Mouse (Mus musculus): ENCODE measurements around the gene Irgm2.
"Not testable (repeated sequence)": the region's sequence is repeated elsewhere in the genome, so short reads cannot be mapped to it uniquely, and the experiment has no call there.

Irgm2 gene

DNA sequence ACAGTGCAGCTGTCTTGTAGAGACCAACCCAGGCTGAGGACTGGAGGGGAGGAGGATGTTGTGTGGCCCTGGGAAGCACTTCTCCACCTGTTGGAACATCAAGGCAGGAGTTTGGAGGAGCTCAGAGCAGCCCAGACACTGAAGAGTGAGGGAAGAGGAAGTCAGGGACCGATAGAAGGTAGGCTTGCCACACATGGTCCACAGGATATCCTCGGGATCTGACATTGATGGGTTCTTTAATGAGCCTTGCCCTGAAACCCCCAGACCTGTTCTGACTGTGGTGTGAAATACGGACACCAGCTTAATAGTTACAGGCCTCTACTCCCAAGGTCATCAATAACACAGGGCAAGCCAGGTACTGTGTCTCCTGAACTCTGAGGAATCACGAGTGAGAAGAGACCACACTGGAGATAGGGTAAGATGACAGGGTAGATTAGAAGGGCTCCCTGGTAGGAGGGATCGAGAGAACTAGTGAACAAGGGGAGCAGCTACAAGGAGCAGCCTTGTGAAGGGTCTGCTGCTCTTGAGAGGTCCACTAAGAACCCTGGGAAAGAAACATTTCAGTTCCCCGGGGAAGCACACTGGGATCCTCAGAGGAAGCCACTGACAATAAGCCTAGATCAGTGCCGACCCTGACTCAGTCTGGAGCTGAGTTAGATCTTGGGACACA is 14.4 kb downstream of the Irgm2 start:
- no peak for DNase-seq (ENCODE audit: low spot score in 2 of 2)

DNA sequence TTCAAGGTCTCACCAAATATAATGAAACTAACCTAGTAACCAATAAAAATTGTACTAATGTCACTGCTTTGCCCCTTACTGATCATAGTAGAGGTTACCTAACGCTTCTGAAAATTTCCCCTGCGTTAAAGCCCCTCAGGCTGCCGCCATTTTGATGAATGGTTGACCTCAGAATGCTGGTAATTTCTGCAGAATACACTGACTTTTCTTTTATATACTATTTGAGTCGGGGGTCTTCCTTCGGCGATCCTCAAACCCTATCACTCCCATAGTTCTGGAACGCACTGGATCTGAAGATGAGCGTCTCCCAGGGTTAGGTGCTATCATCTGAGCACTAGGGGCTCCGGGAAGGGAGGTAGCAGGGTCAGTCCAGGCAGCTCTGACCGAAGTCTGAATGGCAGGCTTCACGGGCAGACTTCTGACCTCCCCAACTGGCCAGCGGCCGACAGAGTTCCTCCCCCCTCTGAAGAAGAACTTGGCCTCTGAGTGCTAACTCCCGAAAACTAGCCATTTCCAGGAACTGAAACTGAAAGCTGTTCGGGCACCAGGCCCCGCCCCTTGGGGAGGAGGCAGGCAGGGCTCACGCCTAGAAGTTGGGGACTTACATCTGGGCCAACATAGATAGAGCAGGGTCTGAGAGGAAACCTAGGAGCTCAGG is 15.1 kb downstream of the Irgm2 start:
- peak; percentile 47 to 70 for DNase-seq (ENCODE audit: low spot score in 2 of 2)

GRCm38 (mm10) chr11:58215049-58215430 is 15.6 kb downstream of the Irgm2 start:
- DNase-seq (ENCODE audit: low spot score in 2 of 2): not testable (repeated sequence)

DNA sequence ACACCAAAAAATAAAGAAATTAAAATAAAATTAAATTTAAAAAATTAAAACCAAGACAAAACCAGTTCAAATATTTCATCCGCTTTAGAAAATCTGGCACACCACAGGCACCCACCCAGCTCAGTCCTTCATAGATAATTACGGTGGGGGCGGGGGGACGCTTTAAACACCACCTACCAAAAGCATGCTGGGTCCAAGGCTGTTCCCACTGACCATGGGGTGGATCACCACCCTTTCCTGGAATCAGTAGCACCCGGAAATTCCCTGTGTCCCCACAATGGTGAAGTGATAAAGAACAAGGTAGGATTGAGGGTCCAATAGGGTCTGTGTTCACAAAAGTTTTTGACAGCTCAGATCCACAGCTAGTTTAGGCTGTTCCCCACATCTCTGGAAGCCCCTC is 16.4 kb downstream of the Irgm2 start:
- DNase-seq (ENCODE audit: low spot score in 2 of 2): no peak

GRCm38 (mm10) chr11:58216823-58217222 is 17.4 kb downstream of the Irgm2 start:
- DNase-seq (ENCODE audit: low spot score in 2 of 2): no peak

- no peak for DNase-seq (ENCODE audit: low spot score in 2 of 2)
These were observed 24.3 kb downstream of the Irgm2 start for GRCm38 (mm10) chr11:58223751-58224150.

- peak in 1 of 2 experiments; percentile 13 for DNase-seq (ENCODE audit: low spot score in 2 of 2)
These were observed 24.9 kb downstream of the Irgm2 start for GRCm38 (mm10) chr11:58224313-58224712.

GRCm38 (mm10) chr11:58224872-58225271 is 25.5 kb downstream of the Irgm2 start:
- DNase-seq (ENCODE audit: low spot score in 2 of 2): not testable (repeated sequence)

DNA sequence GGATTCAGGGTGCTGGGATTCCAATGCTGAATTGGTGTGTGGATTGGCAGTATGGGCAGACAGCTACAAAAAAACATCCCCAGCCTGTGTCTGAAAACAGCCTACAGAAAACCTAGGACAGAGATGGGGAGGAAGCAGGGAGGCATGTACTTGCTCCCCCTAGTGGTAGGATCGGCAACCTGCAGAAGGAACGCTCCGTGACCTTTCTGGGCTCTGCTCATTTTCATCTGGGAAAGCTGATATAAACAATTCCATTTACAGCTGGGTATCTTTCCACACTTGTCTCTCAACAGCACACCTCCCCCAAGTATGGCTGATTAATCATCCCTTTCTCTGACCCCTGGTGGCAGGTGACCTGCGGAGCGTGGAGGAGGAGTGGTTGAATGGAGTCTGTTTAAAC is 26.2 kb downstream of the Irgm2 start:
- DNase-seq (ENCODE audit: low spot score in 2 of 2): peak in 1 of 2 experiments; percentile 53

DNA sequence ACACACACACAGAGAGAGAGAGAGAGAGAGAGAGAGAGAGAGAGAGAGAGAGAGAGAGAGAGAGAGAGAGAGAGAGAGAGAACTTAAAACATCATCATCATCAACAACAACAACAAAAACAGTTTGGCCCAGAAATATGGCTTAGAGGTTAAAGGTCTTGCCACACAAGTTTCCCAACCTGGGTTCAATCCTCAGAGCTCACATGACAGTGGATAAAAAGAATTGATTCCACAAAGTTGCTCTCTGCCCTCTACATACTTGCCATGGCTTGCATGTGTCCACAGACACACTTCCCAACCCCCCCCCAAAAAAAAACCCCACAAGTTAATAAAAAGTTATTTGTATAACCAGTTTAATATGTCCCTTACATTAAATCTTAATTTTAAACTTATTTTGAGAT is 27.0 kb downstream of the Irgm2 start:
- no peak for DNase-seq (ENCODE audit: low spot score in 2 of 2)

GRCm38 (mm10) chr11:58228021-58228420 is 28.6 kb downstream of the Irgm2 start:
- not testable (repeated sequence) for DNase-seq (ENCODE audit: low spot score in 2 of 2)

- no peak for DNase-seq (ENCODE audit: low spot score in 2 of 2)
These were observed 31.0 kb downstream of the Irgm2 start for GRCm38 (mm10) chr11:58230396-58230910.

GRCm38 (mm10) chr11:58231156-58231555 is 31.7 kb downstream of the Irgm2 start:
- no peak for DNase-seq (ENCODE audit: low spot score in 2 of 2)

DNA sequence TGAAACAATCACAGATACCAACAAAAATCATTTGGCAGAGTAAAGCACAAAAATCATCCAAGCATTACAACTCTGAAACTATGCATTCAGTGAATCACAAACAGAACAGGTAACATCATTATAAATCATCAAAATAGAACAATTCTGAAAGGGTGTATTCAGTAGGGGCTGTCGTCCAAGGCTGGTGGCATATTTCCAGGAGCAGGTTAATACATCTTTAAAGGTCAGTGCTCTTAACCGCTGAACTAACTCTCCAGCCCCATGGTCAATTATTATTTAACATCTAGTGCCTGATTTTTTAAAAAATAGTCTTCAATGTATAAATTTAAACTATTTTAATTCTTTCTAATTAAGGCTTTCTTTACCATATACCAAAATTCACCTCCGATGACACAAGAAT is 35.1 kb downstream of the Irgm2 start:
- DNase-seq (ENCODE audit: low spot score in 2 of 2): not testable (repeated sequence)

- no peak for DNase-seq (ENCODE audit: low spot score in 2 of 2)
These were observed 35.7 kb downstream of the Irgm2 start for GRCm38 (mm10) chr11:58235152-58235551.

GRCm38 (mm10) chr11:58238840-58239791 is 39.7 kb downstream of the Irgm2 start:
- DNase-seq (ENCODE audit: low spot score in 2 of 2): no peak

DNA sequence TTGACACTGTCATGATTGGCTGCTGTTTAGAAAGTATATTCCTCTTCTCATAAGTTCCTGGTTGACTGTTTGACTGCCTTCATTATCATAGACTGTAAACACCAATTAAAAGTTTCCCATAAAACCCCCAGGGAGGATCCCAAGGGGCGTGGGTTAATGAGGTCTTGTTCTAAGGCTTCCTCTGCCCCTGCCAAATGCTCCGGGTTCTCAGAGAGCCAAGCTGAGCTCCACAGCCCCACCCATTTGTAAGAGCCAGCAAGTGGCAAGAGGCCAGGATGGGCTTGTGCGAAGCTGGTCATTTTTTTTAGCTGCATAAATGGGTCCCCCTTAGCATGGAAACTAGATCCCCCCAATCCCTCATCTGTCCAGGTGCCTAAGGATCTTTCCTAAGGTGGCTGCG is 47.9 kb downstream of the Irgm2 start:
- DNase-seq (ENCODE audit: low spot score in 2 of 2): no peak

GRCm38 (mm10) chr11:58249203-58249981 is 50.0 kb downstream of the Irgm2 start:
- DNase-seq (ENCODE audit: low spot score in 2 of 2): no peak

DNA sequence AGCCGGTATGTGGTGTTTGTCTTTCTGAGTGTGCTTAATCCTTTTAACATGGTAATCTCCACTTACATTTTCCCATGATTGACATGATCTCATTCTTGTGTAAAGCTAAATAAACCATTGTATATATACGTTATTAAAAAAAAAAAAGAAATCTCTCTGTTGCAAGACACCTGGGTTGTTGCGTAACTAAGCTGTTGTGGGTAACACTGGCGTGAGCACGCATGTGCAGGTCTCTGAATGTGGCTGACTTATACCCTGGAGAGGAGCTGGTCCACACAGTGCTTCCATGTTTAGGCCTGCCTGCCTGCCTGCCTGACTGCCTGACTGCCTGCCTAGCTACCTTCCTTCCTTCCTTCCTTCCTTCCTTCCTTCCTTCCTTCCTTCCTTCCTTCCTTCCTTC is 51.1 kb downstream of the Irgm2 start:
- DNase-seq (ENCODE audit: low spot score in 2 of 2): no peak

GRCm38 (mm10) chr11:58254411-58254810 is 55.0 kb downstream of the Irgm2 start:
- no peak for DNase-seq (ENCODE audit: low spot score in 2 of 2)

DNA sequence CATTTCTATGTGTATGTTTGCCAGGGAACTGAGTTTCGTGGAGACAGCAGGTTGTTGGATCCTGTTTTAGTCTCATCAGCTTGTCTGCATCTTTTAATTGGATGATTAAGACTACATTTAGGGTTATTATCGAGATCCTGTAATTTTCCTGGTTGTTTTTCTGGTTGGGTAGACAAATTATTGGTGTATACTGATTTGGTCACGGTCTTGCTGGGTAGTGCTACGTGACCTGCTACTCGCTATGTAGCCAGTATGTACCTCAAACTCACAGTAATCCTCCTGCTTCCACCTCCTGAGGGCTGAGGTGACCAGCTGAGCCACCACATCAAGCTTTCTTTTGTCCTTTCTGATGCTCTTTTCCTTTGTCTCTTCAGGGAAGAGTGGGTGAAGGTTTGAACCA is 58.4 kb downstream of the Irgm2 start:
- DNase-seq (ENCODE audit: low spot score in 2 of 2): no peak

Data from frontal cortex, postnatal 10 days (tissue).